Mouse (Mus musculus): ENCODE data around the gene Igsf21. TPM values are rescaled to one million over a fixed set of nuclear protein-coding genes. Genes with fewer than 3 reads are reported as not detected.

Gene Igsf21
- polyA plus RNA-seq, 1 experiment from 2014 or later: 1.4 TPM

- Histone ChIP-seq H3K4me2 (no peak overlapping the region), H3K9ac (no peak overlapping the region), H3K4me1 (no peaks in the 10 kb centered on the region), H3K36me3 (no peaks in the 10 kb centered on the region), H3K27me3 (peaks cover 41% of the 10 kb centered on the region), H3K4me3 (replicated peaks) (no peak overlapping the region), H3K9me3 (replicated peaks) (no peaks in the 10 kb centered on the region), H3K27ac (no peak overlapping the region)
- no peak for ATAC-seq (replicated peaks; ENCODE audit: low FRiP score)
- WGBS: 81% methylated on average over 8 of the region's 8 CpGs
These were observed 59.0 kb downstream of the Igsf21 start for GRCm38 (mm10) chr4:140187404-140188145.

- H3K4me2 ChIP-seq: no peak overlapping the region
- no peak overlapping the region for H3K4me3 ChIP-seq (replicated peaks)
- WGBS: 69% methylated on average over 6 of the region's 6 CpGs
These were observed 67.0 kb downstream of the Igsf21 start for GRCm38 (mm10) chr4:140179576-140179975.

GRCm38 (mm10) chr4:140177055-140177454, 69.5 kb downstream of the Igsf21 start:
- Histone ChIP-seq H3K4me2 (no peak overlapping the region), H3K9me3 (replicated peaks) (no peaks in the 10 kb centered on the region), H3K4me3 (replicated peaks) (no peak overlapping the region), H3K4me1 (peaks cover 4% of the 10 kb centered on the region; the same call in 1 of the 2 replicates), H3K36me3 (no peaks in the 10 kb centered on the region), H3K27me3 (peaks cover 18% of the 10 kb centered on the region), H3K27ac (no peak overlapping the region), H3K9ac (no peak overlapping the region)
- no peak for ATAC-seq (replicated peaks; ENCODE audit: low FRiP score)
- 85% methylated on average over 6 of the region's 6 CpGs for WGBS

More at GRCm38 (mm10) chr4:140179576-140179975, 67.0 kb downstream of the Igsf21 start:
- H3K9me3 ChIP-seq (replicated peaks): no peaks in the 10 kb centered on the region
- H3K27me3 ChIP-seq: peaks cover 29% of the 10 kb centered on the region; the same call in 1 of the 2 replicates
- H3K9ac ChIP-seq: no peak overlapping the region
- no peak overlapping the region for H3K27ac ChIP-seq
- no peak for ATAC-seq (replicated peaks; ENCODE audit: low FRiP score)
- no peaks in the 10 kb centered on the region for H3K36me3 ChIP-seq
- H3K4me1 ChIP-seq: no peaks in the 10 kb centered on the region

- H3K27me3 ChIP-seq: peaks cover 17% of the 10 kb centered on the region
- no peak overlapping the region for H3K4me3 ChIP-seq (replicated peaks)
- H3K27ac ChIP-seq: no peak overlapping the region
- no peak overlapping the region for H3K9ac ChIP-seq
- ATAC-seq (replicated peaks; ENCODE audit: low FRiP score): no peak
- peaks cover 4% of the 10 kb centered on the region; the same call in 1 of the 2 replicates for H3K4me1 ChIP-seq
- 22% methylated on average over 13 of the region's 13 CpGs for WGBS
- H3K4me2 ChIP-seq: no peak overlapping the region
- H3K9me3 ChIP-seq (replicated peaks): no peaks in the 10 kb centered on the region
- H3K36me3 ChIP-seq: no peaks in the 10 kb centered on the region
These were observed 72.7 kb downstream of the Igsf21 start for GRCm38 (mm10) chr4:140173746-140174399.

- peaks cover 13% of the 10 kb centered on the region for H3K27me3 ChIP-seq
- WGBS: 76% methylated on average over 12 of the region's 12 CpGs
- H3K36me3 ChIP-seq: no peaks in the 10 kb centered on the region
- H3K9me3 ChIP-seq (replicated peaks): no peaks in the 10 kb centered on the region
- H3K27ac ChIP-seq: no peak overlapping the region
- no peak overlapping the region for H3K9ac ChIP-seq
- H3K4me3 ChIP-seq (replicated peaks): no peak overlapping the region
- H3K4me1 ChIP-seq: peaks cover 4% of the 10 kb centered on the region; the same call in 1 of the 2 replicates
- no peak overlapping the region for H3K4me2 ChIP-seq
- ATAC-seq (replicated peaks; ENCODE audit: low FRiP score): no peak
These were observed 73.5 kb downstream of the Igsf21 start for GRCm38 (mm10) chr4:140173084-140173483.

GRCm38 (mm10) chr4:140171917-140172316, 74.7 kb downstream of the Igsf21 start:
- Histone ChIP-seq H3K27ac (no peak overlapping the region), H3K9ac (no peak overlapping the region), H3K36me3 (no peaks in the 10 kb centered on the region), H3K4me1 (peaks cover 7% of the 10 kb centered on the region; the same call in 1 of the 2 replicates), H3K4me2 (no peak overlapping the region), H3K9me3 (replicated peaks) (no peaks in the 10 kb centered on the region), H3K4me3 (replicated peaks) (no peak overlapping the region), H3K27me3 (peaks cover 18% of the 10 kb centered on the region)
- 47% methylated on average over 1 of the region's 1 CpGs for WGBS
- ATAC-seq (replicated peaks; ENCODE audit: low FRiP score): no peak

GRCm38 (mm10) chr4:140171189-140171588, 75.4 kb downstream of the Igsf21 start:
- no peak overlapping the region for H3K9ac ChIP-seq
- H3K4me3 ChIP-seq (replicated peaks): no peak overlapping the region
- H3K36me3 ChIP-seq: no peaks in the 10 kb centered on the region
- ATAC-seq (replicated peaks; ENCODE audit: low FRiP score): no peak
- H3K27me3 ChIP-seq: peaks cover 18% of the 10 kb centered on the region
- H3K9me3 ChIP-seq (replicated peaks): no peaks in the 10 kb centered on the region
- H3K4me1 ChIP-seq: peaks cover 7% of the 10 kb centered on the region; the same call in 1 of the 2 replicates
- no peak overlapping the region for H3K4me2 ChIP-seq
- H3K27ac ChIP-seq: no peak overlapping the region

GRCm38 (mm10) chr4:140165851-140166250, 80.7 kb downstream of the Igsf21 start:
- Histone ChIP-seq H3K36me3 (no peaks in the 10 kb centered on the region), H3K9ac (no peak overlapping the region), H3K4me2 (no peak overlapping the region), H3K4me1 (0 out of 2 replicates have a peak, but pooled peaks cover 3% of the 10 kb centered on the region), H3K9me3 (replicated peaks) (no peaks in the 10 kb centered on the region), H3K4me3 (replicated peaks) (no peak overlapping the region), H3K27ac (no peak overlapping the region), H3K27me3 (peaks cover 13% of the 10 kb centered on the region; the same call in 1 of the 2 replicates)
- WGBS: 79% methylated on average over 7 of the region's 7 CpGs
- no peak for ATAC-seq (replicated peaks; ENCODE audit: low FRiP score)

GRCm38 (mm10) chr4:140164662-140165061, 81.9 kb downstream of the Igsf21 start:
- Histone ChIP-seq H3K27ac (no peak overlapping the region), H3K9me3 (replicated peaks) (no peaks in the 10 kb centered on the region), H3K4me1 (0 out of 2 replicates have a peak, but pooled peaks cover 3% of the 10 kb centered on the region), H3K4me2 (no peak overlapping the region), H3K36me3 (no peaks in the 10 kb centered on the region), H3K4me3 (replicated peaks) (no peak overlapping the region), H3K27me3 (peaks cover 8% of the 10 kb centered on the region; the same call in 1 of the 2 replicates), H3K9ac (no peak overlapping the region)
- no peak for ATAC-seq (replicated peaks; ENCODE audit: low FRiP score)
- 87% methylated on average over 9 of the region's 9 CpGs for WGBS

GRCm38 (mm10) chr4:140159617-140160016, 87.0 kb downstream of the Igsf21 start:
- no peaks in the 10 kb centered on the region for H3K9me3 ChIP-seq (replicated peaks)
- H3K4me3 ChIP-seq (replicated peaks): no peak overlapping the region
- H3K36me3 ChIP-seq: no peaks in the 10 kb centered on the region
- no peak overlapping the region for H3K9ac ChIP-seq
- H3K27me3 ChIP-seq: no peaks in the 10 kb centered on the region
- no peaks in the 10 kb centered on the region for H3K4me1 ChIP-seq
- WGBS: 29% methylated on average over 3 of the region's 3 CpGs
- no peak overlapping the region for H3K27ac ChIP-seq
- no peak overlapping the region for H3K4me2 ChIP-seq
- no peak for ATAC-seq (replicated peaks; ENCODE audit: low FRiP score)

- Histone ChIP-seq H3K36me3 (no peaks in the 10 kb centered on the region), H3K4me1 (no peaks in the 10 kb centered on the region), H3K4me3 (replicated peaks) (no peak overlapping the region), H3K27me3 (peaks cover 14% of the 10 kb centered on the region; the same call in 1 of the 2 replicates), H3K9ac (no peak overlapping the region), H3K4me2 (no peak overlapping the region), H3K27ac (no peak overlapping the region), H3K9me3 (replicated peaks) (no peaks in the 10 kb centered on the region)
- ATAC-seq (replicated peaks; ENCODE audit: low FRiP score): no peak
- 58% methylated on average over 5 of the region's 5 CpGs for WGBS
These were observed 91.6 kb downstream of the Igsf21 start for GRCm38 (mm10) chr4:140154899-140155463.

GRCm38 (mm10) chr4:140154484-140154883, 92.1 kb downstream of the Igsf21 start:
- no peak overlapping the region for H3K4me3 ChIP-seq (replicated peaks)
- H3K4me2 ChIP-seq: no peak overlapping the region
- H3K27ac ChIP-seq: no peak overlapping the region
- H3K36me3 ChIP-seq: no peaks in the 10 kb centered on the region
- no peak for ATAC-seq (replicated peaks; ENCODE audit: low FRiP score)
- no peaks in the 10 kb centered on the region for H3K9me3 ChIP-seq (replicated peaks)
- H3K9ac ChIP-seq: no peak overlapping the region
- H3K4me1 ChIP-seq: no peaks in the 10 kb centered on the region
- 55% methylated on average over 5 of the region's 5 CpGs for WGBS
- peaks cover 14% of the 10 kb centered on the region; the same call in 1 of the 2 replicates for H3K27me3 ChIP-seq

Measured in kidney, embryonic 15.5 days (tissue).